Mouse (Mus musculus) lung, adult 2 months (tissue): Measurements from ENCODE around the gene Mcrip1.

ENCODE experiments used
- CTCF ChIP-seq: fragments of 200-500 bp; IDR thresholded peaks from 2 replicates; pipeline ENCODE4 v1.5.1; 2011; ENCODE audit warnings: mild to moderate bottlenecking, low read length, control low read depth; ENCODE audit not compliant: insufficient read depth
- POLR2A ChIP-seq: fragments of 200-500 bp; IDR thresholded peaks from 2 replicates; pipeline ENCODE4 v1.6.1; 2011; ENCODE audit warnings: low read depth, mild to moderate bottlenecking, control low read depth, low read length, borderline replicate concordance; ENCODE audit errors: extremely low read depth

- TF ChIP-seq POLR2A: no peak
- no peak for TF ChIP-seq CTCF
Observed at GRCm38 (mm10) chr11:120538485-120538884, 11.0 kb downstream of the Mcrip1 start.
